In genomic region chr11:77215483-77215882, GRCm38 (mm10) we compare ENCODE assay signal across 8 mouse cellular contexts. TPM values are rescaled to one million over a fixed set of nuclear protein-coding genes. Genes with fewer than 3 reads are reported as not detected.
DNase-seq lines count a peak whose midpoint lies in the region; ATAC-seq and TF ChIP-seq lines count a peak whose summit lies in the region.

No protein-coding gene starts in this region.

- H3K9ac ChIP-seq in heart, embryonic 12.5 days: peak overlapping the region; percentile 83
- H3K9ac ChIP-seq in ES-Bruce4 (ENCODE audit: low read depth, poor library complexity, severe bottlenecking): peak overlapping the region; percentile 94
- H3K9ac ChIP-seq in forebrain, embryonic 11.5 days (ENCODE audit: low read length): peak overlapping the region; percentile 92
- peak overlapping the region; percentile 95 for H3K9ac ChIP-seq in liver, embryonic 12.5 days

- peaks cover 14% of the 10 kb centered on the region for H3K4me1 ChIP-seq in heart, embryonic 12.5 days (replicated peaks)
- H3K4me1 ChIP-seq in ES-Bruce4 (ENCODE audit: control insufficient read depth, insufficient read depth, low read length): no peaks in the 10 kb centered on the region
- peaks cover 2% of the 10 kb centered on the region; the same call in 1 of the 2 replicates for H3K4me1 ChIP-seq in forebrain, embryonic 11.5 days (replicated peaks; ENCODE audit: control insufficient read depth, insufficient read depth, low read length)
- H3K4me1 ChIP-seq in liver, embryonic 12.5 days: peaks cover 32% of the 10 kb centered on the region

- no peak for DNase-seq in heart, postnatal 25 days (ENCODE audit: low spot score)
- DNase-seq in forebrain, embryonic 11.5 days (ENCODE audit: low spot score): no peak
- no peak for DNase-seq in ovary, postnatal 14 days (ENCODE audit: low spot score)
- no peak for DNase-seq in gastrocnemius, postnatal 4 days (ENCODE audit: low spot score in 2 of 2)
- no peak for DNase-seq in ovary, postnatal 10 days (ENCODE audit: low spot score)

- no peaks in the 10 kb centered on the region for H3K36me3 ChIP-seq in heart, embryonic 12.5 days
- no peaks in the 10 kb centered on the region for H3K36me3 ChIP-seq in ES-Bruce4 (ENCODE audit: control insufficient read depth, insufficient read depth, low read length, poor library complexity, severe bottlenecking)
- no peaks in the 10 kb centered on the region for H3K36me3 ChIP-seq in forebrain, embryonic 11.5 days (ENCODE audit: control insufficient read depth, insufficient read depth, low read length)
- no peaks in the 10 kb centered on the region for H3K36me3 ChIP-seq in liver, embryonic 12.5 days

- ATAC-seq in heart, embryonic 12.5 days (ENCODE audit: insufficient number of reproducible peaks, low FRiP score): peak; percentile 24; the same call in 1 of the 2 replicates
- peak; percentile 54 for ATAC-seq in forebrain, embryonic 11.5 days (replicated peaks; ENCODE audit: low FRiP score)
- peak; percentile 53; the same call in 1 of the 2 replicates for ATAC-seq in liver, embryonic 12.5 days

- no peak for TF ChIP-seq POLR2A in ES-Bruce4 (IDR thresholded peaks at IDR 0.05; ENCODE audit: insufficient read depth, low read length)

- intact Hi-C loops in heart, postnatal 25 days (cut with DNase I): loop anchor here (2.0 to 5.0 kb wide), 2 partner anchors 115 to 232 kb away; no protein-coding TSS in a partner anchor

- H3K4me3 ChIP-seq in heart, embryonic 12.5 days: peak overlapping the region; percentile 74
- H3K4me3 ChIP-seq in ES-Bruce4 (ENCODE audit: low read depth, low read length): peak overlapping the region; percentile 87
- peak overlapping the region; percentile 93 for H3K4me3 ChIP-seq in forebrain, embryonic 11.5 days (ENCODE audit: low read depth, low read length)
- peak overlapping the region; percentile 80 for H3K4me3 ChIP-seq in liver, embryonic 12.5 days

- no peaks in the 10 kb centered on the region for H3K9me3 ChIP-seq in heart, embryonic 12.5 days (replicated peaks)
- no peaks in the 10 kb centered on the region for H3K9me3 ChIP-seq in ES-Bruce4 (replicated peaks; ENCODE audit: control insufficient read depth, insufficient read depth, low read length, poor library complexity, severe bottlenecking)
- H3K9me3 ChIP-seq in forebrain, embryonic 11.5 days (ENCODE audit: control insufficient read depth, low read length): no peaks in the 10 kb centered on the region
- H3K9me3 ChIP-seq in liver, embryonic 12.5 days (replicated peaks): no peaks in the 10 kb centered on the region

- peak overlapping the region; percentile 93 for H3K4me2 ChIP-seq in heart, embryonic 12.5 days
- peak overlapping the region; percentile 85 for H3K4me2 ChIP-seq in forebrain, embryonic 11.5 days (ENCODE audit: low read depth, low read length, severe bottlenecking)
- H3K4me2 ChIP-seq in liver, embryonic 12.5 days: peak overlapping the region; percentile 95

- TF ChIP-seq EP300 in ES-Bruce4 (IDR thresholded peaks at IDR 0.05; ENCODE audit: insufficient read depth, low read depth, low read length): no peak

- no peak for TF ChIP-seq CTCF in ES-Bruce4 (IDR thresholded peaks at IDR 0.05; ENCODE audit: low read depth, low read length)

- H3K27ac ChIP-seq in heart, embryonic 12.5 days (ENCODE audit: poor library complexity, severe bottlenecking): peak overlapping the region; percentile 87
- H3K27ac ChIP-seq in ES-Bruce4 (ENCODE audit: insufficient read depth, low read length): no peak overlapping the region
- peak overlapping the region; percentile 98; the same call in 1 of the 2 replicates for H3K27ac ChIP-seq in forebrain, embryonic 11.5 days (ENCODE audit: low read depth, low read length)
- peak overlapping the region; percentile 93 for H3K27ac ChIP-seq in liver, embryonic 12.5 days

- under 1% methylated on average over 11 of the region's 11 CpGs for WGBS in heart, embryonic 12.5 days
- 2% methylated on average over 11 of the region's 11 CpGs for WGBS in forebrain, embryonic 11.5 days
- WGBS in liver, embryonic 12.5 days (ENCODE audit: insufficient replicate concordance): 3% methylated on average over 11 of the region's 11 CpGs

- no peaks in the 10 kb centered on the region for H3K27me3 ChIP-seq in heart, embryonic 12.5 days (replicated peaks)
- H3K27me3 ChIP-seq in ES-Bruce4 (ENCODE audit: control insufficient read depth, insufficient read depth, low read length, poor library complexity, severe bottlenecking): no peaks in the 10 kb centered on the region
- H3K27me3 ChIP-seq in forebrain, embryonic 11.5 days (ENCODE audit: control insufficient read depth, insufficient read depth, low read length): no peaks in the 10 kb centered on the region
- no peaks in the 10 kb centered on the region for H3K27me3 ChIP-seq in liver, embryonic 12.5 days (replicated peaks)

RNA-seq across cellular contexts. Expression of gene Ssh2, which starts 0.6 kb away (rescaled TPM):
- polyA plus RNA-seq in heart, embryonic 12.5 days (2016; fragmentation: Nextera tagmentation; extraction: Ambion mirVana): 29.8 and 33.4 TPM in 2 replicates
- total RNA-seq in heart, postnatal 25 days (2021): 10 to 100 TPM; 80.0 to 87.7 TPM
- 6.0 and 6.1 TPM in 2 replicates for polyA plus RNA-seq in ES-Bruce4 (2011; ENCODE audit: insufficient read depth, insufficient read length, low read depth, missing spikeins)
- 16.0 and 17.6 TPM in 2 replicates for polyA plus RNA-seq in forebrain, embryonic 11.5 days (2014; fragmentation: Nextera tagmentation; extraction: Ambion mirVana)
- 6.8 and 7.9 TPM in 2 replicates for polyA plus RNA-seq in liver, embryonic 12.5 days (2016; fragmentation: Nextera tagmentation; extraction: Ambion mirVana)
- 10 to 100 TPM; 29.1 to 35.9 TPM for total RNA-seq in gastrocnemius, postnatal 4 days (2021)

RNA-seq across cellular contexts. Expression of gene Efcab5, which starts 26.7 kb away (rescaled TPM):
- 0.11 and 0.54 TPM in 2 replicates for polyA plus RNA-seq in heart, embryonic 12.5 days (2016; fragmentation: Nextera tagmentation; extraction: Ambion mirVana)
- under 1 TPM; 0.25 to 0.65 TPM for total RNA-seq in heart, postnatal 25 days (2021)
- polyA plus RNA-seq in ES-Bruce4 (2011; ENCODE audit: insufficient read depth, insufficient read length, low read depth, missing spikeins): not detected in 2 replicates
- 0.13 and 1.0 TPM in 2 replicates for polyA plus RNA-seq in forebrain, embryonic 11.5 days (2014; fragmentation: Nextera tagmentation; extraction: Ambion mirVana)
- polyA plus RNA-seq in liver, embryonic 12.5 days (2016; fragmentation: Nextera tagmentation; extraction: Ambion mirVana): 0.11 and 0.17 TPM in 2 replicates
- 1 to 10 TPM in 1 of 2 experiments, under 1 TPM in 1; 0.57 to 1.2 TPM for total RNA-seq in gastrocnemius, postnatal 4 days (2021)
